Mouse (Mus musculus) spleen, postnatal 10 days (tissue): ENCODE measurements around the gene Tmc2.

Source experiments
- DNase-seq, 2 experiments: peaks; one replicate each; pipeline ENCODE4 v3.0.0; 2021 to 2022; ENCODE audit warnings: low spot score in 2 of 2

The Tmc2 gene

DNA sequence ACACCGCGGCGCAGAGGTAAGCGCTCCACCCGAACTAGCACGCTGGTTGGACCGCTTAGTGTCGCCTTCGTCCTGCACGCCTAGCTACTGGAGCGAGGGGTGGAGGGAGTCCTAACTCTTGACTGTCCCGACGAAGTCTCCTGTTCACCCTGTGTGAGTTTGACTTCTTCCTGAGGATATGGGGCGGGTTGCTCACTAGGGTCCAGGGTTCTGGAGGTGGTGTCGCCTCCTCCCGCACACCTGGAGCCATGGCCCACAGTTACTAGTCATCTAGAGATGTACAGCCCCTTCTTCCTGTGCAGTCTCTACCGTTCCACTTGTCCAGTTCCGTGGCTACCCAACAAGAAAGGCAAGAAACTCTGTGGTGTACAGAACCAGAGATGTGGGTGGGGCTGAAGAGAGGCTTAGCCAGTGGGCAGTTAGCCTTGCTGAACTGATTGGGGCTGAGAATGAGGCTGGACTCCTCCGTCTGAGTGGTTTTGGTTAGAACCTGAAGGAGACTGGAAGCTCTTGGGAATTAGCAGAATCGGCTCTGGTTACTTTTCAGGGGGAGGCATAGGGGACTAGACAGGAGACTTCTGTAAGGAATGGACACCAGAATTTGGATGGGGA lies 101.2 kb downstream of the Tmc2 start:
- DNase-seq, result no peak

DNA sequence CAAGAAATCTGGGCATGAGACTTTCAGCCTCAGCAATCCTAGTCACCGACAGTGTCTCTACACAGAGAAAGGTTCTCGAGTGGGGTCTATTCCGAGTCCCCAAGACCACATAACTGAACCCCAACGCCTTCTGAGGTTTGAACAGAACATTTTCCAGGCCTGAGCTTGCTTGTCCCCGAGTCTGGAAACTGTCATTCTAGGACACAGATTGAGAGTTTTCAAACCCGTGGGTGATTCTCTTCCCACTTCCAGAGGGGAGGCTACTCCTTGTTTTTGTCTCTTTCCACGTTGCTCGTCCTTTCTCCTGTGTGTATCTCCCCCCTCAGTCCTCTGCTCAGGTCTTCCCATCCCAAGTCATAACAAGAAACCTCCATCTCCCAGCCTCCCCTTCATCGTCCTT lies 102.6 kb downstream of the Tmc2 start:
- no peak for DNase-seq

DNA sequence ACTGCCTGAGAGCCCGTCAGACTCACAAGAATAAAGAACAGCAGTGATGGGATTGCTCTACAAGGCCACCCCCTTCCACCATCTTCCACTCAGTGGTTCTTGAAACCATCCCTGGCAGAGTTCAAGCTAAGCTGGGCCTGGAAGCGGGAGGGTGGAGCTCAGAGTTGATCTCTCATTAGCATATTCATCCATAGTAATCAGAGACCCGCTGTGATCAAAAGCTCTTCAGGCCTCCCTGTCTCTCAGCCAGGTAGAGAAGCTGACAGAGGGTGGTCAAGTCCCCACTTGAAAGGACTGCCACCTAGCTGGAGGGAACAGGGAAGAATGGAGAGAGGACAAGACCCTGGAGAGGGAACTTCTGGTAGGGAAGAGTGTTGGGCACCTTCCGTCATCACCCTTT lies 108.0 kb downstream of the Tmc2 start:
- no peak for DNase-seq
